Mouse (Mus musculus): ENCODE data around the gene Phf1. TPM values are rescaled to one million over a fixed set of nuclear protein-coding genes. Genes with fewer than 3 reads are reported as not detected.
A peak's percentile ranks its signal among the peaks of the same experiment; 100 is the strongest.
"Not testable (repeated sequence)": the region's sequence is repeated elsewhere in the genome, so short reads cannot be mapped to it uniquely, and the experiment has no call there.

The Phf1 gene
- total RNA-seq, 2 experiments from 2014 or later = 33.8 to 39.5 TPM

DNA sequence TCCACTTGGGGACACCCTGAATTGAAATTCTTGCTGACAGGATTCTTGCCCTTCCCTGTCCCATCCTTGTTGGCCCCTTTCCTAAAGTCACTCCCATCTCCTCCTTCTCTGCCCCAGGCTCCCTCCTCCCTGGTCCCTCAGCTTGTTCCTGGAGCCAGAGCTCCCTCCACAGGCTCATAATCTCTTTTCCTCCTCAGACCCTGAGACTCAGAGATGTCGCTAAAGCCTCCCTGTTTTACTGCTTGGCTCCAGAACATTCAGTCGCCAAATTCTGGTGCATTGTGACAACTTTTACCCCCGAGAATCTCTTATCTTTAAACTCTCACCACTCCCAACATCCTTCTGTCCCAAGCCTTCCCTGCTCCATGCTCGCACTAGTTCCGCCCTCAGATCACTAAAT, 28.5 kb upstream of the Phf1 start:
- intact Hi-C loops (cut with DNase I) = no loop called here
- peak; percentile 7 for TF ChIP-seq CTCF (IDR thresholded peaks at IDR 0.05)
- H3K4me3 ChIP-seq = no peak overlapping the region
- H3K27ac ChIP-seq = no peak overlapping the region
- no peak for DNase-seq (ENCODE audit: extremely low spot score in 1 of 2, low spot score in 2 of 2)

DNA sequence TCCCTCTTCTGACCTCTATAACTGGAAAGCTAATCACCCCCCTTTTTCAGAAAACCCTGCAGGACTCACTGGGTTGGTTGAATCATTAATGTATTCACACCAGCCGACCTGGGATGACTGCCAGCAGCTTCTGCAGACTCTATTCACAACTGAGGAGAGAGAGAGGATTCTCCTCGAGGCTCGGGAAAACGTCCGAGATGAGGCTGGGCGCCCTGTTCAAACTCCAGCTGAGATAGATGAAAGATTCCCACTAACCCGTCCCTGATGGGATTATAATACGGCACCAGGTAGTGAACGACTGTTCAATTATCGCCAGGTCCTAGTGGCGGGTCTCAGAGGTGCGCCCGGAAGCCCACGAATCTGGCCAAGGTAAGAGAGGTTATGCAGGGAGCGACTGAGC, 25.3 kb upstream of the Phf1 start:
- H3K4me3 ChIP-seq; DNase-seq (ENCODE audit: extremely low spot score in 1 of 2, low spot score in 2 of 2); intact Hi-C loops (cut with DNase I); H3K27ac ChIP-seq: not testable (repeated sequence)

DNA sequence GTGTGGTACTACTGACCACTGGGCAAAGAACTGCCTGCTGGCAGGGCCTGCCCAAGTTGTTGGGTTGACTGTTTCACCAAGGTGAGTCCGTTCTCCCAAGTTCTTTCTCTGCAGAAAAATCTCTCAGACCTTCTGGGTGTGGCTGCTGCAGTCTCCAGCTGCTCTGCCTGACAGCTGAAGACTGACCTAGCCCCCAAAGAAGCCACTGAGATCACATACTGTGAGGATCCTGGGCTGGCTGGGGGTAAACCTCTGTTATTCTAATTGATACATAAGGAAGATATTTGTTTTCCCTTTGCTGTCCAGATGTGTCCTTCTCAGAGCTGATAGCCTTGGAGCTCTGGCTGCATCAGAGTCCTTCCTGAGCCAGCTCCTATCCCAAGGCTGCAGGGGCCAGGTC, 17.6 kb upstream of the Phf1 start:
- H3K27ac ChIP-seq = no peak overlapping the region
- H3K4me3 ChIP-seq = no peak overlapping the region
- intact Hi-C loops (cut with DNase I) = no loop called here
- DNase-seq (ENCODE audit: extremely low spot score in 1 of 2, low spot score in 2 of 2) = no peak
- TF ChIP-seq CTCF (IDR thresholded peaks at IDR 0.05) = no peak

DNA sequence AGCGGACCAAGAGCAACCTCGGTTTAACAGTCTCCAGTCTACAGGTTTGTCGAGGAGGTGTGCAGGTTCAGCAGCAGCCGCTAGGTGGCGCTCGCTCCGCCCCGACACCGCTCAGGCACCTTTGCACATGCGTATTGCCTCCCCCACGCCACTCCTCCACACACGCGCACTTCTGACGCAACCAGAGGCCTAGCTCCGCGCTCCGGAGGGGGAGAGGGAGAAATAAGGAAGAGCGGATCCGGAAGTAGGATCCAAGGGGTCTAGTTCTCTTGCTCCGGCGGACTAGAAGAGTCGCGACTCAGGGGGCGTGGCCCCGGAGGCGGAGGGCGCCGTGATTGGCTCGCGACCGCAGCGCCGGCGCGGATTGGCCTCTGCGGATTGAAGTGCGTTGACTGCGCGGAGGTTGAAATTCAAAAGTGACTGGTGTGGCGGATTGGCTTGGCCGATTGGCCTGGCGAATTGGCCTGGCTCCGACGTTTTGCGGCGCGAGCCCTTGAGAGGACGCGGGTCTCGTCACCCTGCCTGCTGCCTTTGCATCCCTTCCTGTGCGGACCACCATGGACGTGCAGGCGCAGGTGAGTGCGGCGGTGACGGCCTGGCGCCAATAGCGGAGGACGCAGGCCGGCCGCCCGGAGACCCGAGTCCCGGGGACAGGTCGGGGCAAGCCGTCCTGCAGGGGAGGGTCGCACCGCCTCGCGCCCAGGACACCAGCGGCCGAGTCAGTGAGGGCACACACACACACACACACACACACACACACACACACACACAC, 16.0 kb upstream of the Phf1 start, which contains the start of gene Kifc5b:
Gene Kifc5b, plus strand, starts transcription at position 381 of the 772 bp plus-strand sequence.
- intact Hi-C loops (cut with DNase I) = loop anchor here (2.0 kb wide), 1 partner anchor 112 kb away; the partner anchor contains the start of gene Bak1
- peak; percentile 99 to 100 for DNase-seq (ENCODE audit: extremely low spot score in 1 of 2, low spot score in 2 of 2)
- Histone ChIP-seq H3K27ac (no peak within 1 kb of the TSS), H3K4me3 (peak within 1 kb of the TSS; percentile 67)
- TF ChIP-seq CTCF (IDR thresholded peaks at IDR 0.05) = peak; percentile 99

DNA sequence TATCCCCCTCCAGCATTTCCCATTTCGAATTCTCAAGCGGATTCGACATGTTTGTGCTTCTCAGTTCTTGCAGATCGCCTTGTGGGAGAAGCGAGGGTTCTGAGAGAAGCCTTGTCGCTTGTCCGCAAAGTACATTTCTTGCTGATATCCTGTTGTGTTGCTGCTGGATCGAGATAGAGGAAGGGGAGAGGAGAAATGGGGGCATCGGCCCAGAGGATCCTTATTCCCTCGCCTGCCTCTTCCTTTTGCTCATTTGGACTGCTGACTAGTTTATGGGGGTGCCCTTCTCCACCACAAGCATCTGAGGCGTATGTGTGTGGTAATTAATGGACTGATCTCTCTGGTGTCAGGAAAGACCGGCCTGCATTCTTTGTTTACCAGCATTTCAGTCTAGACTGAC, 15.3 kb upstream of the Phf1 start:
- DNase-seq (ENCODE audit: extremely low spot score in 1 of 2, low spot score in 2 of 2); H3K27ac ChIP-seq: not testable (repeated sequence)
- H3K4me3 ChIP-seq = peak overlapping the region; percentile 67
- intact Hi-C loops (cut with DNase I) = loop anchor here (2.0 kb wide), 1 partner anchor 111 kb away; the partner anchor contains the start of gene Bak1

DNA sequence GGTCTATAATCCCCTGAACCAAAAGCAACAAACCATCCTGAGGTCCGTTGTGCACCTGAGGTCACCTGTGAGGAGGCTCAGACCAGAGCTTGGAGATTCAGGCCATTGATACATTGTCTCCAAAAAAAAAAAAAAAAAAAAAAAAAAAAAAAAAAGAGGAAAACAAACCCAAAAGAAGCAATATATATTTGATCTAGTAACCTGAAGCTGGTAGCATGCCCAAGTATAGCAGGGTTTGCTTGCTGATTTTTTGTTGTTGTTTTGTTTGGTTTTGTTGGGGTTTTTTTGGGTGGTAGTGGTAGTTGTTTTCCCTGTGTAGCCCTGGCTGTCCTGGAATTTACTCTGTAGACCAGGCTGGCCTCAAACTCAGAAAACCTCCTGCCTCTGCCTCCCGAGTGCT, 14.5 kb upstream of the Phf1 start:
- intact Hi-C loops (cut with DNase I) = no loop called here
- TF ChIP-seq CTCF (IDR thresholded peaks at IDR 0.05) = no peak
- Histone ChIP-seq H3K27ac (no peak overlapping the region), H3K4me3 (no peak overlapping the region)
- DNase-seq (ENCODE audit: extremely low spot score in 1 of 2, low spot score in 2 of 2) = no peak

DNA sequence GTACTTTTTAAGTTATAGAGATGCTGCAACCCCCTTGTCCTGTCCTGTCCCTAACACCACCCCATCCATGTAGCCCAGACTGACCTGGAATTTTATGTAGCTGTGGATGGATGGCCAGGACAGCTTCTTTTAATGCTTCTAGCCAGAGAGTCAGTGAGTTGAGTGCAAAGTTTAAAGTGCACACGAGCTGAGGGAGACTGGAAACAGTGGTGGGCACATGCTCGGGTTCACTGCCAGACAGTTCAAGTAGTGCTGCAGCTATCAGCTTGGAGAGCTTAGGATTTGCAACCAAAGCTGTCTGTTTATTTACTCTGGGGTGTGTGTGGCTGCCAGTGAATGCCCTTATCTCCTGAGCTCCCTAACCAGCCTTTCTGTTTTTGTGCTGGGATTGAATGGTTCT, 13.3 kb upstream of the Phf1 start:
- H3K4me3 ChIP-seq; H3K27ac ChIP-seq; DNase-seq (ENCODE audit: extremely low spot score in 1 of 2, low spot score in 2 of 2); intact Hi-C loops (cut with DNase I): not testable (repeated sequence)

DNA sequence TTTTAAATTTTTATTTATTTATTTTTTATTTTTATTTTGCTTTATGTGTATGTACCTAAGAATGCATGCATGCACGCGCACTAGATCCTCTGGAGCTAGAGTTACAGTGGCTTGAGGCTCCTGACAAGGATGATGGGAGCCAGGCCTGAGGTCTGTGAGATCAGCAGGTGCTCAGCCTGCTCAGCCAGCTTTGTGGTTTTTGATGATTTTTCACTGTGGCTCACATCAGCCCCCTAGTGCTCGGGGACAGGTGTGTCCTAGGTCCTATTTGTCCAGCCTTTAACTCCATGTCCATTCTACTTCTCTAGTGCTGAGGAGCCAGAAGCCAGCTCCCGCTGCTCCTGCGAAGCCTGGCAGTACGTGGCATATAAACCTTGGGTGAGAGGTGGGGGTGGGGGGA, 10.5 kb upstream of the Phf1 start:
- DNase-seq (ENCODE audit: extremely low spot score in 1 of 2, low spot score in 2 of 2); H3K4me3 ChIP-seq; intact Hi-C loops (cut with DNase I); H3K27ac ChIP-seq: not testable (repeated sequence)

DNA sequence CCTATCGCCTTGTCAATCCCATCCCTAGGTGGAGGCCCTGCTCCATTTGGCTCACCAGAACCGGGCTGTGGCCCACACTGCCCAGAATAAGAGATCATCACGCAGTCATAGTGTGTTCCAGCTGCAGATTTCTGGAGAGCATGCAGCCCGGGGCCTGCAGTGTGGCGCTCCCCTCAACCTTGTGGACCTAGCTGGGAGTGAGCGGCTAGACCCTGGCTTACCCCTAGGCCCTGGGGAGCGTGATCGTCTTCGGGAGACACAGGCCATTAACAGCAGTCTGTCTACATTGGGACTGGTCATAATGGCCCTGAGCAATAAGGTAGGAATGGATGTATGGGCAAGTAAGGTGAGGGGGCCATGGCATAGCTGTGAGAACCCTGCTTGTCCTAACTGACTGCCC, 7.4 kb upstream of the Phf1 start:
- H3K4me3 ChIP-seq; H3K27ac ChIP-seq; intact Hi-C loops (cut with DNase I); DNase-seq (ENCODE audit: extremely low spot score in 1 of 2, low spot score in 2 of 2): not testable (repeated sequence)

DNA sequence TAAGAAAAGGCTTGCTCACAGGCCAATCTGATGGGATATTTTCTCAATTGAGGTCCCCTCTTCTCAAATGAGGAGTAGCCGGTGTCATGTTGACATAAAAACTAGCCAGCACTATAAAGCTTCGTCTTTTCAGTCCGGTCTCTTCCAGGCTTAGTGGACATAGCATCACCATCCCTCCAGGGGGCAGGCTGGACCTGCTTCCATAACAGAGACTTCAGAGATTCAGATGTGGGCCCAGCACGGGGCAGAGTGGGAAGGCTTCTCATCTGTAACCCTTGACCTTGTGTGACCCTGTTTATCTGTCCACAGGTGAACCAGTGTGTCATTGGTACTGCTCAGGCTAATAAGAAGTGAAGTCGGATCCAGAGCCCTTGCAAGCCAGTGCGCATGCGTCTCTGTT, 1.1 kb upstream of the Phf1 start:
- not testable (repeated sequence) for H3K27ac ChIP-seq; DNase-seq (ENCODE audit: extremely low spot score in 1 of 2, low spot score in 2 of 2); H3K4me3 ChIP-seq
- intact Hi-C loops (cut with DNase I) = loop anchor here (5.0 kb wide), 2 partner anchors 96 to 201 kb away; partner anchors contain the start of genes Bak1 and Uqcc2
- TF ChIP-seq CTCF (IDR thresholded peaks at IDR 0.05) = peak; percentile 46

DNA sequence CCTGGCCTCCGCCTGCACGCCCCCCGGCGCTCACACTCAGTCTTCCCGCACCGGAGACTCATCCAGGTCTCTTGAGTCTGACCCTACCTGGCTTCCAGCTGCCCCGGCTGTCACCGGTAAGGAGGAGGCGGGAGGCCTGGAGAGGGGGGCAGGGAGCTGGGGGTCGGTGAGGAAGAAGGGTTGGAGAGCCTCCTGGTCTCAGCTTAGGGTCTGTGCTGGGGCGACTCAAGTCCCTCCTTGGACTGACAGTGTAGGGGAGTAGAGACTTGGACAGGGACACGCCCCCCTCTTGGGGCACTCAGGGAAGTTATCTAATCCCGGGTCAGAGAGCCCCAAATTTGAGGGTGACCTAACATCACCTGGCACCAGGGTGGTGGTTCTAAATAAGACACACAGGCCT, 567 bp downstream of the Phf1 start:
- Histone ChIP-seq H3K27ac (peak overlapping the region; percentile 92), H3K4me3 (peak overlapping the region; percentile 86)
- DNase-seq (ENCODE audit: extremely low spot score in 1 of 2, low spot score in 2 of 2) = no peak
- no peak for TF ChIP-seq CTCF (IDR thresholded peaks at IDR 0.05)
- intact Hi-C loops (cut with DNase I) = loop anchor here (1.0 to 5.0 kb wide), 3 partner anchors 39 to 199 kb away; partner anchors contain the start of genes Bak1 and Uqcc2

DNA sequence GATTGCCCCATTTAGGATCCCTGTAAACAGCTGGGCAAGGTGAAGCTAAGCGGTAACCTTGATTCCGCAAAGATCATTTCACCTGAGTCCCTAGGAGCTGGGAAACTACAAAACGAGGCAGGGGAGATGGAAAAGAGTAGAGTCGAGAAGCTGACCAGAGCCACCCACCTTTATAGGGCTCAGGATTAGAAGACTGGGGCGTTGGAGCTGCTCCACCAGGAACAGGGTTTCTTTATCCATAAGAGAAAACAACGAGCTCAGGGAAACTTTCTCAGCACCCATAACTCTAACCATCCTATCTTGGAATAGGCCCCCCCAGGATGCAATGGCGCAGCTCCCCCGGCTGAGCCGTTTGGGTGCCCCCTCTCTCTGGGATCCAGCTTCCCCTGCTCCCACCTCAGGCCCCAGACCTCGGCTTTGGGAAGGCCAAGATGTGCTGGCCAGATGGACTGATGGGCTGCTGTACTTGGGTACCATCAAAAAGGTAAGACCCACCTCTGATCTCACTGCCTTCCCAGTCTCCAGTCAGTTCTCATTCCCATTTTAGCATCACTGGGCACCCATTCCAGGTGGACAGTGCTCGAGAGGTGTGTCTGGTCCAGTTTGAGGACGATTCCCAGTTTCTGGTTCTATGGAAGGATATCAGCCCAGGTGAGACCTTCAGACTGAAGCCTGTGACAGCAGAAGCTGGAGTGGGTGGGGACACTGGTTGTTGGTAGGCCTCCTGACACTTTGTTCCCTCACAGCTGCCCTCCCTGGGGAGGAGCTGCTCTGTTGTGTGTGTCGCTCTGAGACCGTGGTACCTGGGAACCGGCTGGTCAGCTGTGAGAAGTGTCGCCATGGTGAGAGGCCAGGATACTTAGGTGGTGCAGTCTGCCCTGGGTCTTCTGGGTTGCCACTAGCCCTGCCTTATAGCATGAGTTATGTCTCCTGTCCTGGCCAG, 1.3 kb downstream of the Phf1 start:
- peak overlapping the region; percentile 92 for H3K27ac ChIP-seq
- no peak for TF ChIP-seq CTCF (IDR thresholded peaks at IDR 0.05)
- peak overlapping the region; percentile 86 for H3K4me3 ChIP-seq
- intact Hi-C loops (cut with DNase I) = loop anchor here (1.0 to 5.0 kb wide), 3 partner anchors 38 to 198 kb away; partner anchors contain the start of genes Bak1 and Uqcc2
- no peak for DNase-seq (ENCODE audit: extremely low spot score in 1 of 2, low spot score in 2 of 2)

Measured in left cerebral cortex, adult 2 months (tissue).